Mouse (Mus musculus) liver, postnatal 0 days (tissue): ENCODE results near the gene Plcb4.

ENCODE experiments used
- CTCF ChIP-seq: sonication (generic); IDR thresholded peaks from 2 replicates; pipeline ENCODE4 v1.5.1; 2016; ENCODE audit warnings: antibody characterized with exemption, low read depth
- EP300 ChIP-seq: IDR thresholded peaks from 2 replicates; pipeline ENCODE4 v1.6.1; 2016; ENCODE audit warnings: antibody characterized with exemption, low read depth, mild to moderate bottlenecking

GRCm38 (mm10) chr2:135805748-135806685 lies 147.2 kb downstream of the Plcb4 start:
- TF ChIP-seq CTCF: no peak
- no peak for TF ChIP-seq EP300
